Mouse (Mus musculus) lung, adult 2 months (tissue): ENCODE data around the gene Slc22a16.

ENCODE experiments used
- CTCF ChIP-seq: fragments of 200-500 bp; IDR thresholded peaks from 2 replicates; pipeline ENCODE4 v1.5.1; 2011; ENCODE audit warnings: mild to moderate bottlenecking, low read length, control low read depth; ENCODE audit not compliant: insufficient read depth
- POLR2A ChIP-seq: fragments of 200-500 bp; IDR thresholded peaks from 2 replicates; pipeline ENCODE4 v1.6.1; 2011; ENCODE audit warnings: low read depth, mild to moderate bottlenecking, control low read depth, low read length, borderline replicate concordance; ENCODE audit errors: extremely low read depth

DNA sequence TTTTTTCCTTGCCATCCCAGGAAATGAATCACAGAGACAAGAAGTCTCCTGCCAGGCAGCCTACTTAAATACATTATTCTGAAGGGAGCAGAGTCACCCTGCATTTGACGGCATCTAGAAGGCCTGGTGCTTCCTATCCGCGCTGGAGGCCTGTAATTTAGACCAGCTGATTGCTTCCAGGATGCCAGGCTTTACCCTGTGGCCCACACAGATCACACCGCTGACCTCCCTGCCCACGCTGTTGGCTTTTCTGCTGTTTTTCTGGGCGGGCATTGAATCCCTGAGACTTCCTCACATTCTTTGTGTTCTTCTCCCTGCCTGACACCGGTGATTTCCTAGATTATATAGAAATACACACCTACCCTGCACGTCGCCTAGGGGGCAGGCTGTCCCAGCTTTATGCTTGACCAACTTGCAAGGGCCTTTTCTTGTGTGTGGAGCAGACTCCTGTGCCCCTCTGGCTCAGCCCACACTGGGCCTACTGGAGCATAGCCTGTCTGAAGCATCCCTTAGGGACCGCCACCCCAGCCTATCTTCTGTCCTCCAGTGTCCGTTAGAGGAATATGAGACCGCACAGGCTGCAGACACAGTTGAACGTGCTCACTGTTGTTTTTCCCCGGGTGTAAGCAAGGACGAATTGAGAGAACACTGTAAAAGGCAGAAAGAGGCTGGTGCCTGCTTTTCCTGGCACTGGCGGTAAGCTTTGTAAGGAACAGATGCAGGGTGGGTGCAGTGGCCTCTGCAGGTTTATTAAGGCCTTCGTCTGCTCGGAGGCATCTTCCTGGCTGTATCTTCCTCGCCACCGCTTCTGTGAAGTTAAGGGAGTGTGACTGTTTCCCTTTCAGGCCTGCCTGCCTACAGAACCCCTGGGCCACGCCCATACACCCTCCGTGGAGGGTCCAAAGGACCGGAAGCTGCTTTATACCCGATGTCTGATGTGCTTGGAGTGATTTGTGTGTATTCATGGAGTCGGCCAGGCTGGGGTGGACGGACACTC, 69.0 kb downstream of the Slc22a16 start:
- TF ChIP-seq POLR2A = no peak
- no peak for TF ChIP-seq CTCF
